Mouse (Mus musculus) kidney, postnatal 25 days (tissue): ENCODE data around the gene Adgrb3.
A peak's percentile ranks its signal among the peaks of the same experiment; 100 is the strongest.
"Not testable (repeated sequence)": the region's sequence is repeated elsewhere in the genome, so short reads cannot be mapped to it uniquely, and the experiment has no call there.

Experiments used
- DNase-seq, 2 experiments: peaks; one replicate each; pipeline ENCODE4 v3.0.0; 2021; ENCODE audit warnings: mixed read lengths in 2 of 2

The Adgrb3 gene

GRCm38 (mm10) chr1:25729844-25730243 lies 99.7 kb downstream of the Adgrb3 start:
- DNase-seq: no peak

GRCm38 (mm10) chr1:25711474-25711873 lies 118.0 kb downstream of the Adgrb3 start:
- DNase-seq: no peak

- DNase-seq: no peak
Observed at GRCm38 (mm10) chr1:25706299-25706698, 123.2 kb downstream of the Adgrb3 start.

GRCm38 (mm10) chr1:25698702-25699250 lies 130.7 kb downstream of the Adgrb3 start:
- no peak for DNase-seq

- peak in 1 of 2 experiments; percentile 3 for DNase-seq
Observed at GRCm38 (mm10) chr1:25697179-25697578, 132.3 kb downstream of the Adgrb3 start.

- no peak for DNase-seq
Observed at GRCm38 (mm10) chr1:25696771-25697170, 132.7 kb downstream of the Adgrb3 start.

GRCm38 (mm10) chr1:25682118-25682517 lies 147.4 kb downstream of the Adgrb3 start:
- no peak for DNase-seq

GRCm38 (mm10) chr1:25679656-25680055 lies 149.9 kb downstream of the Adgrb3 start:
- no peak for DNase-seq

GRCm38 (mm10) chr1:25652717-25653116 lies 176.8 kb downstream of the Adgrb3 start:
- no peak for DNase-seq

GRCm38 (mm10) chr1:25644256-25644655 lies 185.3 kb downstream of the Adgrb3 start:
- DNase-seq: no peak

- DNase-seq: no peak
Observed at GRCm38 (mm10) chr1:25621458-25621857, 208.0 kb downstream of the Adgrb3 start.

- DNase-seq: peak in 1 of 2 experiments; percentile 16
Observed at GRCm38 (mm10) chr1:25616954-25617353, 212.6 kb downstream of the Adgrb3 start.

GRCm38 (mm10) chr1:25610776-25611175 lies 218.7 kb downstream of the Adgrb3 start:
- DNase-seq: not testable (repeated sequence)

- no peak for DNase-seq
Observed at GRCm38 (mm10) chr1:25598941-25599340, 230.6 kb downstream of the Adgrb3 start.

GRCm38 (mm10) chr1:25588568-25589118 lies 240.9 kb downstream of the Adgrb3 start:
- no peak for DNase-seq

- no peak for DNase-seq
Observed at GRCm38 (mm10) chr1:25581698-25582097, 247.8 kb downstream of the Adgrb3 start.

GRCm38 (mm10) chr1:25577836-25578235 lies 251.7 kb downstream of the Adgrb3 start:
- DNase-seq: peak; percentile 16 to 40

- DNase-seq: no peak
Observed at GRCm38 (mm10) chr1:25576598-25576997, 252.9 kb downstream of the Adgrb3 start.

- DNase-seq: no peak
Observed at GRCm38 (mm10) chr1:25568096-25568495, 261.4 kb downstream of the Adgrb3 start.

- DNase-seq: no peak
Observed at GRCm38 (mm10) chr1:25546072-25546471, 283.4 kb downstream of the Adgrb3 start.

- DNase-seq: no peak
Observed at GRCm38 (mm10) chr1:25543915-25544314, 285.6 kb downstream of the Adgrb3 start.

- no peak for DNase-seq
Observed at GRCm38 (mm10) chr1:25542891-25543290, 286.6 kb downstream of the Adgrb3 start.

- no peak for DNase-seq
Observed at GRCm38 (mm10) chr1:25526976-25527375, 302.5 kb downstream of the Adgrb3 start.

GRCm38 (mm10) chr1:25510321-25511055 lies 319.0 kb downstream of the Adgrb3 start:
- peak in 1 of 2 experiments; percentile 2 for DNase-seq
